Mouse (Mus musculus) activated CD4-positive, CD25-positive, alpha-beta regulatory T cell, adult 4 months (primary cell): Measurements from ENCODE around the gene Dazl. TPM values are rescaled to one million over a fixed set of nuclear protein-coding genes. Genes with fewer than 3 reads are reported as not detected.
A peak's percentile ranks its signal among the peaks of the same experiment; 100 is the strongest.

Experiments used
- ATAC-seq: one replicate; pipeline ENCODE4 v1.8.0; 2017
- polyA plus RNA-seq, 2 experiments: library from polyadenylated mRNA; unstranded; fragments of 100-300 nt; shearing (Covaris generic); gene quantifications; one replicate each; pipeline ENCODE4 v1.2.1; 2017

Dazl gene
- polyA plus RNA-seq, result under 1 TPM in 1 of 2 experiments, not detected in 1; 0.98 TPM

DNA sequence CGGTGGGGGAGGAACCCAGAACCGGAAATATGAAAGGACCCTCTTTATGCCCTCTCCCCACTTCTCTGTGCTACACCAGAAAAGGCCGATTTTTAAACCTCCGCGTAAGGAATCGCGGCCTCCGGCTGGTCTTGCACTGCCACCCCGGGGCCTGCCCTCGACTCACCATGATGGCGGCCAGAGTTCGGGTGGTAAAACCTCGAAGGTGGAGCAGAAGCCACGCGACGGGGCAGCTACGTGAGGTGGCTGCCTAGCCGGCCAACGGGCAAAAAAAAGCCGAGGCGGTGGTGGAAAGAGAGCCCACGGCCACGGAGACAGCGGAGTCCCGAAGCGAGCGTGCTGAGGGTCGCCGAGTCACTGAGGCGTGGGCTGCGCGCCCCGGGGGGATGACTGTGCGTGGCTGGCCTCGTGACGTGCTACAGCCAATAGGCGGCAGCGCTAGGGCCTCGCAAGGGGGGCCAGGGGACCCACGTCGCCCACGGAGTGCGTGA, at the start of gene Dazl:
Gene Dazl, minus strand, starts transcription at position 396 of the 491 bp plus-strand sequence.
- ATAC-seq, result no peak

DNA sequence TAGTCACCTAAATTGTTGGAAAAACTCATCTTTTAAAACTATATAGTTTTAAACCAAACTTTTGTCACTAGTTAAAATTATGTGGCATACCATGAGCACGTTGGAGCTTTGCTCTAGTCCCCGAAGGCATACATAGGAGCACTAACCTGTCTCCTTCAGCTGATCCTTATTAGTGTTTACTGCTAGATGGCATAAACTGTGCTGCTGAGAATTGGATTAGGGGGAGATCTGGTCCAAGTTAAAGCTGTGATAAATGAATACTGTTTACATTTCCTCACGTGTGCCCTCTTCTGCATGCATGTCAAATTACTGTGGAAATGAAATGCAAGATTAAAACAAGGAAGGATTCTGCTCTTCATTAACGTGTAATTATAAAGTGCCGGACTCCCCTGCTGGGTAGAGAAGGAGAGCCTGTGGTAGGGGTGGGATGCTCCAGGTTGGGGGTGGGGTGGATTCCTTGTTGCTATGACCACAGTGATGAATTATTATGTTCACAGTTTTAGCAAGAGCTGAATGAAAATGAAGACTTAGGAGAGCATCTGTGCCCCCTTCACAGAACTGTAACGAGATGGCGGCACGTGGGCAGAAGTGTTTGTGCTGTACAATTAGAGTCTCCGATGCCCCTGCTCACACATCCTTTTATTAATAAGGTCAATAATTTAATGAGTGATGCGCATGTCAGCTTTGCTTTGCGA, 48.6 kb upstream of the Dazl start:
- no peak for ATAC-seq

DNA sequence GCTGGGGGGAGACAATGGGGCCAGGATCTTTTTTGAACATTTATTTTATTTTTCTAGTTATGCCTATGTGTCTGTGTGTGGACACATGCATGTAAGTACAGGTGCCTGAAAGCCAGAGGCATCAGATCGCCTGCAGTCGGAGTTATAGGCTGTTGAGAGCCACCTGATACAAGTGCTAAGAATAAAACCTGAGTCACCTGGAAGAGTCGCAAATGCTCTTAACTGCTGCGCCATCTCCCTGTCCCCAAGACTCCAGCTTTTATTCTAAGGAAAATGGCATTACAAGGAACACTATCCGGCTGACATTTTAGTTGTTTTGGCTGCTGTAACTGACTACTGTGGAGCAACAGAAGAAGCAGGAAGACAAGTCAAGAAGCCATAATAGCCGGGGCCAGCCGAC, 45.5 kb upstream of the Dazl start:
- no peak for ATAC-seq

DNA sequence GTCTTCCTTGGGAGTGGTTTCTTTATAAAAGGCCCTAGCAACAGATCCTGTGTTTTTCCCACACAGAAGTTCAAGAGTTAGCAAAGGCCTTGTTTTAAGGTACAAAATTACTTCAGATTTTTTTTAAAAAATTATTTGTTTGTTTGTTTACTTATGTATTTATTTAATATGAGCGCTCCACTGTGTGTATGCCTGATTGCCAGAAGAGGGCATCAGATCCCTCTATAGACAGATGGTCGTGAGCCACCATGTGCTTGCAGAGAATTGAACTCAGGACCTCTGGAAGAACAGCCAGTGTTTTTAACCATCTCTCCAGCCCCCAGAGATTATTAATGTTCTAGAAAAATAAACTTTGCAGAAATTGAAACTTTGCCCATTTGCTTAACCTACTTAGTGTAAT, 42.3 kb upstream of the Dazl start:
- ATAC-seq, result no peak

DNA sequence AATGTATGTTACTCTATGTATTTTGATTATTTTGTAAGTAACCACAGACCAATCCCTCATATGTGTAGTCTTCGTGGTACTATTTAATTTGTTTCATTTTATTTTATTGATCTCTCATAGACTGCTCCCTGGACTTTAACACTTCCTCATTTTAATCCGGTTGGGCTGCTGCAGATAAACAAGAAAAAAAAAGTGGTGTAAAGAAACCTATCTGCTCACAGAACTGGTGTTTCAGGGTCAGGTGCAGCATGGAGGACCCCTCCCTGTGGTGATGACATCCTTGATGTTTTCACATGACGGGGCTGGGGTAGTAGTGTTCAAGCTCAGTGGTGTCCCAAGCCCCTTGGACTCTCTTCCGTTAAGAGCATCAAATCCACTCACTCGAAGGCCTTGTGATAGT, 41.3 kb upstream of the Dazl start:
- no peak for ATAC-seq

DNA sequence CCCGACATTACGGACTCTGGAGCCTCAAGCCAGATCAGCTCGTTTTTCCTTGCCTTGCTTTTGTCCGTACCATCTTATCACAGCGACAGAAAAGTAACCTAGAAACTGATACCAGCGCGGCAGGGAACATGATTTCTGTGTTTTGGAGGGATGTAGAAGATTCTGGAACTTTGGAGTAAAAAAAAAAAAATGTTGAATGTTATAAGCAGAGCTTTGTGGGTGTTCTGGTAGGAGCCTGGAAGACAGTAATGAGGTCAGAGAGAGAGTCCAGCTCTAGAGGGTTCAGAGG, 38.5 kb upstream of the Dazl start:
- ATAC-seq, result no peak

DNA sequence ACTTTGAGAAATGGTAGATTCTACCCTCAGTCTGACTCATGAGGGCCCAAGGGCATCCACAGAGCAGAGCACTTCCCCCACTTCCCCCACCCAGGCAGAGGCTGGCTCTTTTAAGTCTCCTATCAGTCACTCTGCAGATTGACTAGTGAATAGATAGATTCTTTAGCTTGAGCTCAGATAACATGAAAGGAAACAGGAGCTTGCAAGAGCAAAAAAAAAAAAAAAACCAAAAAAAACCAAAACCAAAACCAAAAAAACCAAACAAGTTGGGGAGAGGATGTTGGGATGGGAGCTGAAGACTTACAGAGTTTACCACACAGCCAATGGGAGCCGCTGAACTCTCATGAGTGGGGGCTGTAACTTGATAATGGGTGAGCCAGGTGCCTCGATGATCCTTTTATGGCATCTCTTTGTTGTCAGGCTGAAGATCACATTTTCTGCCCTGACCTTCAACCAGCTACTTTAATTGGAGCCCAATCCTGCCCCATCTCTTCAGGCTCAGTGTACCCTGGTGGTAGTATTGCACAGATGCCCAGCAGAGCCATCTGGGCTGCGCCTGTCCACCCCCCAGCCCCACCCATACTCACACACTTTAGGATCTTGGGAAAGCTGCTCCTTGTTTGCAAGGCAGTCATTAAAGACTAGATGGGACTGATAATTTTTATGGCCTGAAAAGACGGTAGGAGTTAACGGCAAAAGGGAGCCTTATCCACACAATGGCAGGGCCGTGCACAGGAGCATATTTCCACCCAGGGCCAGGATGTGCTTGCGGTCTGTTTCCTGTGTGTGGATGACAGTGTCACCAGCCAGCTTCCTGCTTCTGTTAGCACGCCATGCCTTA, 38.0 kb upstream of the Dazl start:
- peak; percentile 90 for ATAC-seq

DNA sequence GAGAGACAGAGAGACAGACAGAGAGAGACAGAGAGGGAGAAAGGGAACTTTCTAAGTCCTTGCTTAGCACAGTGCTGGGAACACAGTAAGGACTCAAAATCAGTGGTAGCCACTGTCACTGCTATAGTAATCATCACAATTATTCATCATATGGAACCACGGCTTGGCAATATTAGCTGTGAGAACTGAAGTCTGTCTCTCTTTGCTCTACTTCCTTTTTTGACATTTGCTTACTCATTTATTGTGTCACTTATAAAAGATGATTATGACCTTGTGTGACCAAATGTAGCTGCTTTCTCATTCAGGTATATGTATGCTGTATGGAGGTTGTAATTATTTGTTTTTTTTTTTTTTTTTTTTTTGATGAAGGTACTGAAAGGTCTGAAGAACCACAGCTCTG, 36.8 kb upstream of the Dazl start:
- no peak for ATAC-seq

DNA sequence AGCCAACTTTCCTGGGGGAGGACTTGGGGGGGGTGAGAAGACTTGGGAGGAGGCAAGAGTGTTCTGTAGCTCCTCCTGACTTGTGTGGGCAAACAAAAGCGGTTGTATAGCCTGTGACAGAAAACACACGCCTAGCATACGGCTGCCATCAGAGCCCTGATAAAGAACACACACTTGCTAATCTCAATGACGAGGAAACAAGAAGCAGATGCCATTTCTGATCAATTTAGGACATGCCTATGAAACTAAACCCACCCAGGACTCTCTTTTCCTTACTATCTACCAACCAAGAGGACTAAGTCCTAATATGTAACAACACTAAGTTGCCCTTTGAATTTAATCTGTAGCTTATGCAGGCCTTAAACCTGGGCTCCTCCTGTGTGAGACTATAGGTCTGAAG, 31.2 kb upstream of the Dazl start:
- ATAC-seq, result no peak

DNA sequence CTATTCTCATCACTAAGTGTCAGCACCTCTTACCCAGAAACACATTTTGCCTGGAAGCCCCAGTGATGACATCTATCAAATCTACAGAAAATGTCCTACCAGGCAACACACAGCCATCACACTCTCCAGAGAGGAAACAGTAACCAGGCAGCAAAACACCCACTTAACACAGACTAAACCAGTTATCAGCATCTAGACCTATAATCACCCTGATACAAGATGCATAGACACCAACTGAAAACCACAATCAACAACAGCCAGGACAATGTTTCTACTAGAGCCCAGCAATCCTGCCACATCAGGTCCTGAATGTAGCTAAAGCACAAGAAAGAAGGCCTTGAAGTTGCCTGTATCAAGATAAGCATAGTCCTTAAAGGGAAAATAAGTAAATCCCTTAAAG, 25.4 kb upstream of the Dazl start:
- no peak for ATAC-seq

DNA sequence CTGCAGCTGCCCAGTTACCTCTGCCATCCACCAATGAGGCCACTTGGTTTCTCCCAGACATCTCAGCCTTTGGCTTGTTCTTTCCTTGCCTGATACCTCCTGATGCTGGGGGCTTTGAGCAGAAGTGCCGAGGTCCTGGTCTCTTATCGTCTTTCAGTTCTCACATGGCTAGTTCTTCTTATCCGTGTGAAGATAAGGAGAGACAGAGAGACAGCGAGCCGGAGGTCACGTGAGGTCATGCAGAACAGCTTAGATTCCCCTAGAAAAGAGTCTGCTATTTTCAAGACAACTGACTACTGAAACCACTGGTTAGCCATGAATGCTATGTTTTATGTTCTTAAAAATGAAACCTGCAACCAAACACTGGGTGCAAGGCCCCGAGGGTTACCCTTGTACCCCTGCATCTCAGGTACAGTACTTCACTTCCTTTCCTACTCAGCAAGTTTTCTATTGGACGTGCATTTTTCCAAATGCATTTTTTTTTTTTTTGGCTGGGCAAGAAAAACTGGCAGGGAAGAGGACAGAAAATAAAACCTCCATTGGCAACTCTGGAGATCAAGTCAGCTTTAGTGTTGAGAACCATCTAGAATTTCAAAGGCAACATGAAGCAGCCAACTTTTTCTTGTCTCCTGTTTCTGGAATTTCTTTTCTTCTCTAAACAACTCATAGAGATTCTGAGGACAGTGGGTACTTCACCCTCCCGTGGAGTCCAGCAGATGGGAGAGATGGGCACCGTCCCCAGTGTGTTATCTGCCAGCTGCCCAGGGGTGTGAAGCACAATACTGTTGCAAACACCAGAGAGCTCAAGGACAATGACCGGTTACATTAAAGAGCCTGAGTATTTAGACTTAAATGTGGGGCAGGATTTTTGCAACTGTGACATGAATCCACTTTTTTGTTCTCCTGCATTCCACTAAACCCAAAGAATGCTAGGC, 23.0 kb upstream of the Dazl start:
- no peak for ATAC-seq

DNA sequence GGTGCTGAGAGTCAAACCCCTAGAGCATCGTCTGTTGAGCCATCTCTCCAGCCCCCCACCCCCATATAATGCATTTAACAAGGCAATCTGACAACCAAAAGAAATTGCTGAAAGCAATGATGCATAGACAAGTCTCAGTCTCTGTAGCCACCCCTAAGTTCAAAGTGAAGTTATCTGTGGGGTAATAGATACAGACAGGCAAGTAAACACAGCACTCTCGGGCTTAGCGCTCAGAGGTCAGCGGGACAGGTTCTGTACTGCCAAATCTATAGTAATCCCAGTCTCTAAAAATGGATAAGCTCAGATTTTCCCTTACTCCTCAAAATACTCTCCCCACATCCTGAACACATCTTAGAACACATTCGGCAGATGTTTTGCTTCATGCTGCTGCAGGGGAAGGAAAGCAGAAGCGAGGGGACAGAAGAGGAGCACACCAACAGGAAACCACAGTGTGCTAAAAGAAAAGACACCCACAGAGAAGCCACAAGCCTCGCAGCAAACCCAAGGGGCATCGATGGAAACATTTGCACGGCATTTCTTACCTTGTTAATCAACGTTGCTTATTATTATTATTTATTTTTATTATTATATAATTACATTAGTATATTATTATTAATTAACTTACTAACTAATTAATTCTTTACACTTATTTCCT, 16.8 kb upstream of the Dazl start:
- no peak for ATAC-seq

DNA sequence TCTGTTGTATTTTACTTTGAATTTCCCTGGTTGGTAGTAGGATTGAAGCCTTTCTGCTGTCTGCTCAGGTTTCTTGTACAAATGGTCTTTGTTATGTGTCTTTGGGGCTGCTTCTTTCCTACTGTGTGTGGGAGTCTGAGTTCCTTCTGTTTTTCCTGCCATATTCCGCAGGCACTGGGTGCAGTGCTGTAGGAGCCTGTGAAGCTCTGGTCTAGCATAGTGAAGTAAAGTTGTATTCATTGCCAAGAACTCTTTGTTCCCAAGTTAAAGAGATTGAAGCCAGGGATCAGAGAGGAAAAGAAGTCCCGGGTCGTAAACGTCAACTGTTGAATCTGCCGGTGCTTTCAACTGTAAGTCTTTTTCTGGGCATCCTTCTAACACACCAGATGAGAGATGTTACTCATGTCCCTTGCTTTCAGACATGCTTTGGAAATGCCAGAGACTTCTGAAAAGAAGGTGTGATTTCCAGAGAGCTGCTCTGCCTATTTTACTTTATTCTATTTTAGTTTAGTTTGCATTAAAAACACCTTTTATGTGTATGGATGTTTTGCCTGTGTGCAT, 16.2 kb upstream of the Dazl start:
- no peak for ATAC-seq

DNA sequence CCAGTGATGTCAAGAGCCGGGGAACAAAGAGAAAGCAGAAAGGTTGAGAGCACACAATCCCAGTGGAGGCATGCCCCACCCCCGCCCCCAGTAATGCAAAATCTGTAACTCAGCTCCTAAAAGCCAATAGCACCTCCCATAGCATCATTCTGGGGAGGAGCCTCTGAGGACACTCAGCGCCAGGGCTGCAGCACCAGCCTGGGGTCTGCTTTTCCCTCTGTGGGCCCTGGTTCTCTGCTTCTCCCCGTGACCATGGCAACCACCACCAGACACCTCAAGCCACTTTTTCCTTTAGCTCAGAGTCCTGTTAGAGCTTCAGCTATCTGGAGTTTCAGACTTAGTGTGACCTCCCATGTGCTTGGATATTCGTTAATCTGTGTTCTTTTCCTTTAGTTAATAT, 15.4 kb upstream of the Dazl start:
- ATAC-seq, result no peak

DNA sequence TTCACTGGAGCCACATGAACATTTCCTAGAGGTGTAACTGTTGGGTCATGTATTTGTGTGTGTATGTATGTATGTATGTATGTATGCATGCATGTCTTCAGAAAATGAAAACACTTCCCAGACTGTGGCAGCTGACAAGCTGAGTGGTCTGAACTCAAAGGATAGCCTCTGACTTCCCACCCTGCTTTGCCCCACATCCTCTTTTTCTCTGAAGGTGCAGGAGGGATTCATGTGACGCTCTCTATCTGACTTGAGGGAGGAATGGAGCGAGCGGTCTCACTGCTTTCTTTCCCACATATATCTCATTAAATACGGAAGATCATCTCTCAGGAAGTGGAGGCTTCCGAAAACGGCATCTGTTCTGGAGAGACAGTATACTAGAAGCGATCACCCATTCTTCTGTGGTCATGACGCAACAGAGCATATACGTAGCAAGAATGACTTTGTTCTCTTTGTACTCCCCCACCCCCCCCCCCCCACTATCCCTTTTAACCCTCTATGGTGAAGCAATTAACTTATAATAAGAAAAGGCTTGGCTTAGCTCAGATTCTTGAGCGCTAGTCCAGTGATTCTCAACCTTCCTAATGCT, 14.7 kb upstream of the Dazl start:
- ATAC-seq, result no peak

DNA sequence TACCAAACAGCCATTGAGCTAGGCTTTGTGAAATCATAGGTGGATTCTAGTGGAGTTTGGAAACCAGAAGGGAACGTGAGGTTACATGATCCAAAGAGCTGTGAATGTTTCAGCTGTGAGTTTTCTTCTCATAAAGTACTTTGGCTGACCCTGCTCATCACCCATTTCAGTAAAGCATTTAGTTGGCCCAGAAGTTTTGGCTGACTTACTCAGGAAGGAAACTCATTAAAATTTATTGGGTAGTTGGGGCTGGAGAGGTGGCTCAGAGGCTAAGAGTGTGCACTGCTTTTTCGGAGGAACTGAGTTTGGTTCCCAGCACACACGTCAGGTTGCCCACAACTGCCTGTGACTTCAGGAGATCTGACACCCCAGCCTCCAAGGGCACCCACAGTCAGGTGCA, 9.4 kb upstream of the Dazl start:
- ATAC-seq, result no peak

DNA sequence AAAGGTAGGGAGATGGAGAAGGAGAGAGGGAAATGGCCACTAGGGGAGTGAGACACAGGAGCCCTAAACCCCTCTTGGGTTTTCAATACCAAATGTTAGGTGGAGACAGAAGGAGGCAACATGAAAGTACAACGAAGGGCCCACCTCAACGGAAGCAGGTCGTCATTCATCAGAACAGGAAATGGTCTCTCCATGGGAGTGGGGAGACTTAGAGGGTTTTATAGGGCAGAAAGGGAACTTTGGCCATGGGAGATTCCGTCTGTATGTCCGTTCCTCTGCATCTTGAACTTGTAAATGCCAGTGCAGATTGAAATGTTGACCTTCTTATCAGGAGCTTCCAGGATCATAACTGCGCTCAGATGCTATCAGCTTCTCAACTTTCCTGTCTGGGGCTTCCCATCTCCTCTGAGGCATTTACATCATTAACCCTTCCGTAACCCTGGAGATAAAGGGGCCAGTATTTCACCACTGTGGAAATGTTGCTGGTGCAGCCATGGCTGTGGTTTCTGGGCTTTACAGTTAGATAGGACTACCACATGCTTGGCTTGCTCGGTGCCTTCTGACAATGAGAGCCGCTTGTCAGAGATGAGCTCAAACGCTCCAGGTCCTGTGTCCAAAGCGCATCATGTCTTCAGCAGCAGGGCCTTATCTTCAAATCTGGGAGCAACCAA, 6.9 kb upstream of the Dazl start:
- ATAC-seq, result no peak

DNA sequence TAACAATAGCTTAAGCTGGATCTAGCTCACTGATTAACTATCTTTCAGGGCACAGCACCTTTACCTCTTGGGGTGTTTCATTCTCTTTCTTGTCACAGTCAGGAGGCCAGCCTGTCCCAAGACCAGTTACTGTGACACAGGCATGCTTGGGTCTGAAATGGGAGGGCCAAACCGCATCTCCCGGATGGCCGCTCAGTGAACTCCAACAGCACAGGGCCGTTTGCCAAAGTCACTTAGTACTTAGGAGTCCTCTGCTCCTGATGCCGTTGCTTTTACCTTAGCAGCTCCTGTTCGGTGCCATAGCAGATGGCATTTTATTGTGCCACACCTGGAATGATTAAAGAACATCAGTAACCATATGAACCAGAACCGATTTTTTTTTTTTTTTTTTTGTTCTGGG, 5.4 kb upstream of the Dazl start:
- no peak for ATAC-seq

DNA sequence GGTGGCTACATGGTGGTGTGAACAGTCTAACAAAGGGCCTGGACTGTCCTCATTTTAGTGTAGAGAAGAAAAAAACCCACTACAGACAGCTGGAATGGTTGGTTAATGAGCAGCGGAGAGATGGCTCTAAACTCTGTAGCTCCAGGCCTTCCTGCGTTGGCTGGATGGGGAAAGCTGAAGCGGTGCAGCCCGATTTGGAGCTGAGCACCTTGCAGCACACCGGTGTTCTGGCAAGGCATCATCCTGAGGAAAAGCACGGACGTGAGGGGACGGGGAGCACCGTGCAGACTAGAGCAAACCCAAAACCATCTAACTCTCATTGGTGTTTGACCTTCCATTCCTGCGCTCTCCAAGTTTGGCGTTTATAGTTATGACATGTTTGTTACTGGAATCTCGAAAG, 1.3 kb upstream of the Dazl start:
- ATAC-seq, result no peak

DNA sequence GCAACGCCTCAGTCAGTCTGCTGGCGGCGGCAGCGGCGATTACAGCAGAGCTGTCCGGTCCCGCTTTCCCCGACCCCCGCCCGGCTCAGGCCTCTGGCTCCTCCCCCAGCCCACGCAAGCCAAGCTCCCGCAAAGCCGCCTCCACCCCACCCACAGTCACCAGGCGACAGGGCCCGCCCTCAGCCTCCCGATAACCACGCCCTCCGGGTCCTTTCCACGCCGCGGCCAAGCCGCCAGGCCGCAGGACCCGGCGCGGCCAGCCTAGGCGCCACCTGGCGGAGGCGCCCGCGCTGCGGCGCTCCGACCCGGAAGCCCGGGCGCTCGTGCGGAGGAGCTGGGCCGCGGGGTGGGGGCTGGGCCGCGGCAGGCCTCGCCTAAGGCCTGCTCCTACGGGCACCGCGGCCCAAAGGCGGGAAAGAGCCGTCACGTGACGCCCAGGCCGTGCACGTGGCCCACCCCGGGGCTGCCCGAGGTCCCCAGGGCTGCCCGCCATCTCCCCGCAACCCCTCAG, 720 bp downstream of the Dazl start:
- ATAC-seq, result peak; percentile 92
